In the genomic region with DNA sequence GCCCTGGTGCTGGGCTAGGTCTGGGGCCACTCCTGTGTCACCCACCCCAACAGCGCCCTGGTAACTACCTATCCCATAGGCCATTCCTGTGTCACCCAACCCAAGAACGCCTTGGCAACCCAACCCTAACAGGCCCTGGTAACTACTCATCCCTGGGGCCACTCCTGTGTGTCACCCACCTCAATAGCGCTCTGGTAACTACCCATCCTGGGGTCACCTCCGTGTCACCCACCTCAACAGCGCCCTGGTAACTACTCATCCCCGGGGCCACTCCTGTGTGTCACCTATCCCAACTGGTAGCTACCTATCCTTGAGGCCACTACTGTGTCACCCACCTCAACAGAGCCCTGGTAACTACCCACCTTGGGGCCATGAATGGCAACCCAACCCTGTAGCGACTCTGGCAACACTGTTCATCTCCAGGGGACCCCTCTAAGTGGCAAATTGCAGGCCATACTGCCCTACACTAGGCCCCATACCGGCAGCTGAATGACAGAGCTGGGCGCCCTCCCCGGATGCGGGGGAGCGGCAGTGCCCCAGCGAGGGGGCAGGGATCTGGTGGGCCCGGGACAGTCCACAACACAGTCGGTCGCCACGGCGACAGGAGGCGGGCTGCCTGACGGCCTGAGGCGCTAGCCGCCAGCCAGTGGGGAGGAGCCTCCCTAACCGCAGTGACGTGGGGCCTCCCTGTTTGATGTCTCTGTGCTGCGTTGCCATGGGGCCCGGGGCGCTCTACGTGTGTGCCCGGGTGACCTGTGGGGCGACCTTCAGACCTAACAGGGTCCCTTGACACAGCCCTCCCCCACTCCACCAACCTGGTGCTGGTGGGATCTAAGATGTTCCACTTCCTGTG, we compare ENCODE assay signal across 8 mouse cellular contexts. TPM values are rescaled to one million over a fixed set of nuclear protein-coding genes. Genes with fewer than 3 reads are reported as not detected.
DNase-seq lines count a peak whose midpoint lies in the region; ATAC-seq and TF ChIP-seq lines count a peak whose summit lies in the region.

No protein-coding gene starts in this region.

- intact Hi-C loops in left cerebral cortex, postnatal 14 days (cut with DNase I), result no loop called here

- peak; percentile 82 for ATAC-seq in hindbrain, postnatal 0 days
- peak; percentile 75 for ATAC-seq in megakaryocyte progenitor cell, adult 5-6 weeks (replicated peaks; ENCODE audit: poor library complexity)

- H3K4me3 ChIP-seq in hindbrain, postnatal 0 days (ENCODE audit: low read length), result peak overlapping the region; percentile 52

- DNase-seq in R1 (ENCODE audit: low read depth, low spot score), result peak; percentile 95
- peak; percentile 97 for DNase-seq in embryo, embryonic 10 days (ENCODE audit: low spot score)
- peak; percentile 84 to 88 for DNase-seq in gastrocnemius, adult 8-10 months (ENCODE audit: low spot score in 2 of 2)
- peak; percentile 87 for DNase-seq in hindbrain, postnatal 0 days (ENCODE audit: low spot score)
- DNase-seq in left cerebral cortex, postnatal 14 days (ENCODE audit: low spot score in 2 of 2), result peak; percentile 80 to 90
- peak; percentile 78 for DNase-seq in right cerebral cortex, postnatal 14 days
- DNase-seq in urinary bladder, postnatal 4 days (ENCODE audit: low spot score in 2 of 2), result peak; percentile 83 to 91

- peak overlapping the region; percentile 73 for H3K4me2 ChIP-seq in hindbrain, postnatal 0 days (ENCODE audit: low read depth, low read length)

- WGBS in hindbrain, postnatal 0 days, result 5% methylated on average over 30 of the region's 30 CpGs

- no peak for TF ChIP-seq CTCF in hindbrain, postnatal 0 days (IDR thresholded peaks at IDR 0.05; ENCODE audit: low read depth)

- H3K27me3 ChIP-seq in hindbrain, postnatal 0 days (ENCODE audit: insufficient read depth, low read length), result no peaks in the 10 kb centered on the region

- no peaks in the 10 kb centered on the region for H3K9me3 ChIP-seq in hindbrain, postnatal 0 days (ENCODE audit: low read length)

- H3K27ac ChIP-seq in hindbrain, postnatal 0 days, result peak overlapping the region; percentile 83

- H3K36me3 ChIP-seq in hindbrain, postnatal 0 days (ENCODE audit: insufficient read depth, low read length), result no peaks in the 10 kb centered on the region

- peaks cover 25% of the 10 kb centered on the region for H3K4me1 ChIP-seq in hindbrain, postnatal 0 days (ENCODE audit: insufficient read depth, low read length)

- peak overlapping the region; percentile 35; the same call in 1 of the 2 replicates for H3K9ac ChIP-seq in hindbrain, postnatal 0 days (replicated peaks; ENCODE audit: low read length)

RNA-seq across cellular contexts. Expression of gene Nanos3, which starts 13.1 kb away (rescaled TPM):
- total RNA-seq in gastrocnemius, adult 8-10 months (2022), result not detected
- total RNA-seq in hindbrain, postnatal 0 days (2014; rRNA removed), result 2.3 and 3.2 TPM in 2 replicates
- polyA plus RNA-seq in hindbrain, postnatal 0 days (2015; fragmentation: Nextera tagmentation; extraction: Ambion mirVana), result 11.5 and 15.5 TPM in 2 replicates
- 1 to 10 TPM; 2.7 to 4.6 TPM for total RNA-seq in left cerebral cortex, postnatal 14 days (2021)
- 0.54 and 1.7 TPM in 2 replicates for total RNA-seq in megakaryocyte progenitor cell, adult 5-6 weeks (2015)
- 3.5 TPM in 1 of 2 replicates, not detected in the other for total RNA-seq in megakaryocyte progenitor cell, adult 5-6 weeks (2017)

RNA-seq across cellular contexts. Expression of gene Zswim4, which starts 38.7 kb away (rescaled TPM):
- 1 to 10 TPM; 6.8 to 7.9 (median 7.0) TPM for total RNA-seq in gastrocnemius, adult 8-10 months (2022)
- 44.1 and 50.6 TPM in 2 replicates for total RNA-seq in hindbrain, postnatal 0 days (2014; rRNA removed)
- polyA plus RNA-seq in hindbrain, postnatal 0 days (2015; fragmentation: Nextera tagmentation; extraction: Ambion mirVana), result 11.0 and 11.3 TPM in 2 replicates
- 10 to 100 TPM; 14.1 to 15.0 TPM for total RNA-seq in left cerebral cortex, postnatal 14 days (2021)
- 3.2 and 3.4 TPM in 2 replicates for total RNA-seq in megakaryocyte progenitor cell, adult 5-6 weeks (2015)
- 4.2 and 5.0 TPM in 2 replicates for total RNA-seq in megakaryocyte progenitor cell, adult 5-6 weeks (2017)

RNA-seq across cellular contexts. Expression of gene 4930432K21Rik, which starts 50.3 kb away (rescaled TPM):
- total RNA-seq in gastrocnemius, adult 8-10 months (2022), result under 1 TPM; 0.16 to 0.46 (median 0.30) TPM
- total RNA-seq in hindbrain, postnatal 0 days (2014; rRNA removed), result 3.3 and 5.9 TPM in 2 replicates
- 2.7 and 3.0 TPM in 2 replicates for polyA plus RNA-seq in hindbrain, postnatal 0 days (2015; fragmentation: Nextera tagmentation; extraction: Ambion mirVana)
- 1 to 10 TPM; 1.5 to 3.5 TPM for total RNA-seq in left cerebral cortex, postnatal 14 days (2021)
- total RNA-seq in megakaryocyte progenitor cell, adult 5-6 weeks (2015), result 0.17 and 0.32 TPM in 2 replicates
- 2.1 and 2.2 TPM in 2 replicates for total RNA-seq in megakaryocyte progenitor cell, adult 5-6 weeks (2017)

RNA-seq across cellular contexts. Expression of gene Cc2d1a, which starts 50.4 kb away (rescaled TPM):
- total RNA-seq in gastrocnemius, adult 8-10 months (2022), result 10 to 100 TPM; 14.0 to 20.0 (median 15.4) TPM
- 66.2 and 75.1 TPM in 2 replicates for total RNA-seq in hindbrain, postnatal 0 days (2014; rRNA removed)
- 47.1 and 49.6 TPM in 2 replicates for polyA plus RNA-seq in hindbrain, postnatal 0 days (2015; fragmentation: Nextera tagmentation; extraction: Ambion mirVana)
- 10 to 100 TPM; 56.4 to 58.3 TPM for total RNA-seq in left cerebral cortex, postnatal 14 days (2021)
- 7.3 and 8.0 TPM in 2 replicates for total RNA-seq in megakaryocyte progenitor cell, adult 5-6 weeks (2015)
- 5.7 and 8.0 TPM in 2 replicates for total RNA-seq in megakaryocyte progenitor cell, adult 5-6 weeks (2017)

RNA-seq across cellular contexts. Expression of gene D8Ertd738e, which starts 51.4 kb away (rescaled TPM):
- total RNA-seq in gastrocnemius, adult 8-10 months (2022), result 100 to 1,000 TPM; 142 to 179 (median 152) TPM
- 69.4 and 79.5 TPM in 2 replicates for total RNA-seq in hindbrain, postnatal 0 days (2014; rRNA removed)
- 318 and 325 TPM in 2 replicates for polyA plus RNA-seq in hindbrain, postnatal 0 days (2015; fragmentation: Nextera tagmentation; extraction: Ambion mirVana)
- total RNA-seq in left cerebral cortex, postnatal 14 days (2021), result 100 to 1,000 TPM; 140 to 144 TPM
- 121 and 132 TPM in 2 replicates for total RNA-seq in megakaryocyte progenitor cell, adult 5-6 weeks (2015)
- 63.4 and 107 TPM in 2 replicates for total RNA-seq in megakaryocyte progenitor cell, adult 5-6 weeks (2017)

Comparison
In these comparisons a context has a peak if more than half of its experiments do, and no peak if none do; other contexts are left out.
1. Peak in every context shown above with its lines: DNase-seq, ATAC-seq, H3K4me3 ChIP-seq and H3K27ac ChIP-seq.